Mouse (Mus musculus) limb, embryonic 14.5 days (tissue): ENCODE data around the gene Rimbp3. TPM values are rescaled to one million over a fixed set of nuclear protein-coding genes. Genes with fewer than 3 reads are reported as not detected.
A peak's percentile ranks its signal among the peaks of the same experiment; 100 is the strongest.

Source experiments
- ATAC-seq: fragments of 200-750 bp; cut with Nextera tagmentation; 2 replicates; pipeline ENCODE4 v1.8.0; 2017; ENCODE audit warnings: low read depth, moderate number of reproducible peaks, moderate TSS enrichment; ENCODE audit not compliant: low FRiP score
- DNase-seq: peaks from one replicate; pipeline ENCODE4 v3.0.0-alpha.2; 2015; ENCODE audit warnings: low spot score
- H3K27ac ChIP-seq: fragments of 300-500 bp; sonication (generic); replicated peaks from 2 replicates; pipeline ENCODE4 v1.5.1; 2014; ENCODE audit warnings: low read depth, mild to moderate bottlenecking, low read length, moderate library complexity, mixed read lengths
- H3K27me3 ChIP-seq: fragments of 300-500 bp; sonication (generic); 2 replicates; pipeline ENCODE4 v1.6.1; 2014; ENCODE audit warnings: low read length, mixed read lengths; ENCODE audit not compliant: control insufficient read depth, insufficient read depth
- H3K36me3 ChIP-seq: fragments of 300-500 bp; sonication (generic); 2 replicates; pipeline ENCODE4 v1.6.1; 2014; ENCODE audit warnings: mild to moderate bottlenecking, low read length, moderate library complexity, mixed read lengths; ENCODE audit not compliant: control insufficient read depth, insufficient read depth
- H3K4me1 ChIP-seq: fragments of 300-500 bp; sonication (generic); 2 replicates; pipeline ENCODE4 v1.6.1; 2014; ENCODE audit warnings: antibody characterized with exemption, low read length, mixed read lengths; ENCODE audit not compliant: control insufficient read depth, insufficient read depth
- H3K4me2 ChIP-seq: fragments of 300-500 bp; sonication (generic); replicated peaks from 2 replicates; pipeline ENCODE4 v1.6.1; 2014; ENCODE audit warnings: low read depth, mild to moderate bottlenecking, low read length, moderate library complexity; ENCODE audit not compliant: severe bottlenecking
- H3K4me3 ChIP-seq: fragments of 300-500 bp; sonication (generic); replicated peaks from 2 replicates; pipeline ENCODE4 v1.5.1; 2014; ENCODE audit warnings: low read length
- H3K9ac ChIP-seq: fragments of 300-500 bp; sonication (generic); 2 replicates; pipeline ENCODE4 v1.6.1; 2014; ENCODE audit warnings: mild to moderate bottlenecking, low read depth, low read length, moderate library complexity; ENCODE audit not compliant: severe bottlenecking
- H3K9me3 ChIP-seq: fragments of 300-500 bp; sonication (generic); 2 replicates; pipeline ENCODE4 v1.6.1; 2016; ENCODE audit warnings: low read length; ENCODE audit not compliant: control insufficient read depth
- POLR2A ChIP-seq: fragments of 200-500 bp; IDR thresholded peaks from 2 replicates; pipeline ENCODE4 v1.8.0; 2012; ENCODE audit warnings: inconsistent platforms, mild to moderate bottlenecking, moderate library complexity, borderline replicate concordance; ENCODE audit not compliant: insufficient read depth, insufficient read length; ENCODE audit errors: extremely low read depth
- whole genome bisulfite sequencing: fragments of 180-500 bp; shearing (Covaris S2); extraction: QIAGEN DNeasy Blood & Tissue Kit; methylation state at CpG from one replicate; pipeline ENCODE4 v1.1.7; 2014; 5-methylcytosine and 5-hydroxymethylcytosine counted together
- polyA plus RNA-seq, 2 experiments: library from polyadenylated mRNA; depleted of rRNA in 1 of 2; stranded (reverse) in 1 of 2; unstranded in 1 of 2; fragments of >200 nt; fragmentation: Nextera tagmentation in 1 of 2; extraction: Ambion mirVana in 1 of 2; gene quantifications; 2 replicates each; pipeline versions ENCODE4 v1.2.1 to v1.2.3; 2012 to 2014

Gene Rimbp3
- polyA plus RNA-seq, 2 experiments = 0.21 to 0.26 TPM

- TF ChIP-seq POLR2A = no peak
- no peaks in the 10 kb centered on the region for H3K36me3 ChIP-seq
- peaks cover 26% of the 10 kb centered on the region for H3K4me1 ChIP-seq
- ATAC-seq = peak; percentile 69
- no peaks in the 10 kb centered on the region for H3K27me3 ChIP-seq
- WGBS = 0% methylated on average over 27 of the region's 62 CpGs
- DNase-seq = peak; percentile 58
- H3K4me3 ChIP-seq = peak overlapping the region; percentile 74
- H3K9me3 ChIP-seq = no peaks in the 10 kb centered on the region
- peak overlapping the region; percentile 89 for H3K27ac ChIP-seq
- H3K9ac ChIP-seq = peak overlapping the region; percentile 85
- peak overlapping the region; percentile 71 for H3K4me2 ChIP-seq
Observed at GRCm38 (mm10) chr16:17233702-17234498, 25.5 kb downstream of the Rimbp3 start.

- DNase-seq = peak; percentile 72
- Histone ChIP-seq H3K4me2 (peak overlapping the region; percentile 71), H3K27ac (peak overlapping the region; percentile 89; the same call in 1 of the 2 replicates), H3K27me3 (no peaks in the 10 kb centered on the region), H3K4me1 (peaks cover 27% of the 10 kb centered on the region), H3K9me3 (no peaks in the 10 kb centered on the region), H3K9ac (peak overlapping the region; percentile 85), H3K4me3 (peak overlapping the region; percentile 74), H3K36me3 (no peaks in the 10 kb centered on the region)
- no peak for ATAC-seq
- under 1% methylated on average over 12 of the region's 12 CpGs for WGBS
- no peak for TF ChIP-seq POLR2A
Observed at GRCm38 (mm10) chr16:17234499-17234895, 26.1 kb downstream of the Rimbp3 start.

GRCm38 (mm10) chr16:17234916-17235665 is 26.7 kb downstream of the Rimbp3 start:
- no peak for ATAC-seq
- no peak for TF ChIP-seq POLR2A
- H3K36me3 ChIP-seq = no peaks in the 10 kb centered on the region
- 14% methylated on average over 9 of the region's 9 CpGs for WGBS
- H3K27me3 ChIP-seq = no peaks in the 10 kb centered on the region
- DNase-seq = peak; percentile 78
- H3K9ac ChIP-seq = peak overlapping the region; percentile 85; the same call in 1 of the 2 replicates
- peak overlapping the region; percentile 74 for H3K4me3 ChIP-seq
- H3K27ac ChIP-seq = peak overlapping the region; percentile 89; the same call in 1 of the 2 replicates
- H3K9me3 ChIP-seq = no peaks in the 10 kb centered on the region
- H3K4me2 ChIP-seq = peak overlapping the region; percentile 71
- H3K4me1 ChIP-seq = peaks cover 30% of the 10 kb centered on the region

- ATAC-seq = no peak
- no peak for TF ChIP-seq POLR2A
Observed at GRCm38 (mm10) chr16:17237634-17238033, 29.2 kb downstream of the Rimbp3 start.

GRCm38 (mm10) chr16:17239409-17239808 is 31.0 kb downstream of the Rimbp3 start:
- no peak for TF ChIP-seq POLR2A
- no peak overlapping the region for H3K27ac ChIP-seq
- no peak overlapping the region for H3K4me2 ChIP-seq
- no peaks in the 10 kb centered on the region for H3K27me3 ChIP-seq
- ATAC-seq = no peak
- H3K9ac ChIP-seq = no peak overlapping the region
- 66% methylated on average over 2 of the region's 2 CpGs for WGBS
- DNase-seq = no peak
- H3K36me3 ChIP-seq = no peaks in the 10 kb centered on the region
- no peak overlapping the region for H3K4me3 ChIP-seq
- no peaks in the 10 kb centered on the region for H3K9me3 ChIP-seq
- H3K4me1 ChIP-seq = peaks cover 34% of the 10 kb centered on the region

More at GRCm38 (mm10) chr16:17237634-17238033, 29.2 kb downstream of the Rimbp3 start:
- WGBS = 80% methylated on average over 3 of the region's 3 CpGs
- no peak overlapping the region for H3K27ac ChIP-seq
- H3K4me1 ChIP-seq = peaks cover 30% of the 10 kb centered on the region
- H3K9ac ChIP-seq = no peak overlapping the region
- no peak for DNase-seq
- H3K4me3 ChIP-seq = no peak overlapping the region
- no peaks in the 10 kb centered on the region for H3K27me3 ChIP-seq
- H3K9me3 ChIP-seq = no peaks in the 10 kb centered on the region
- H3K4me2 ChIP-seq = no peak overlapping the region
- no peaks in the 10 kb centered on the region for H3K36me3 ChIP-seq
